Mouse (Mus musculus): ENCODE results near the gene Itgb6. TPM values are rescaled to one million over a fixed set of nuclear protein-coding genes. Genes with fewer than 3 reads are reported as not detected.

Gene Itgb6
- polyA plus RNA-seq, 1 experiment from 2014 or later: not detected

- ATAC-seq (ENCODE audit: low FRiP score, low TSS enrichment) (no peak), DNase-seq (no peak)
- H3K9ac ChIP-seq (replicated peaks; ENCODE audit: low read length): no peak overlapping the region
- no peaks in the 10 kb centered on the region for H3K36me3 ChIP-seq (ENCODE audit: control insufficient read depth, insufficient read depth, low read length)
- WGBS: 84% methylated on average over 10 of the region's 10 CpGs
- no peaks in the 10 kb centered on the region for H3K9me3 ChIP-seq (ENCODE audit: control insufficient read depth, low read length)
- H3K4me1 ChIP-seq (ENCODE audit: control insufficient read depth, insufficient read depth, low read length): no peaks in the 10 kb centered on the region
- no peak overlapping the region for H3K4me3 ChIP-seq (replicated peaks; ENCODE audit: low read depth, low read length)
- no peaks in the 10 kb centered on the region for H3K27me3 ChIP-seq (ENCODE audit: control insufficient read depth, insufficient read depth, low read length)
- H3K27ac ChIP-seq (replicated peaks; ENCODE audit: low read depth, low read length): no peak overlapping the region
- no peak overlapping the region for H3K4me2 ChIP-seq (ENCODE audit: low read length)
Measured at GRCm38 (mm10) chr2:60739389-60740137, 17.1 kb upstream of the Itgb6 start.

GRCm38 (mm10) chr2:60730929-60731328 lies 8.5 kb upstream of the Itgb6 start:
- 55% methylated on average over 6 of the region's 6 CpGs for WGBS
- H3K4me1 ChIP-seq (ENCODE audit: control insufficient read depth, insufficient read depth, low read length): no peaks in the 10 kb centered on the region
- no peaks in the 10 kb centered on the region for H3K27me3 ChIP-seq (ENCODE audit: control insufficient read depth, insufficient read depth, low read length)
- no peaks in the 10 kb centered on the region for H3K36me3 ChIP-seq (ENCODE audit: control insufficient read depth, insufficient read depth, low read length)
- H3K4me2 ChIP-seq (ENCODE audit: low read length): no peak overlapping the region
- no peak overlapping the region for H3K4me3 ChIP-seq (replicated peaks; ENCODE audit: low read depth, low read length)
- no peak overlapping the region for H3K9ac ChIP-seq (replicated peaks; ENCODE audit: low read length)
- ATAC-seq (ENCODE audit: low FRiP score, low TSS enrichment): no peak
- no peak overlapping the region for H3K27ac ChIP-seq (replicated peaks; ENCODE audit: low read depth, low read length)
- DNase-seq: no peak
- no peaks in the 10 kb centered on the region for H3K9me3 ChIP-seq (ENCODE audit: control insufficient read depth, low read length)

- Histone ChIP-seq H3K27me3 (ENCODE audit: control insufficient read depth, insufficient read depth, low read length) (no peaks in the 10 kb centered on the region), H3K9me3 (ENCODE audit: control insufficient read depth, low read length) (no peaks in the 10 kb centered on the region), H3K4me3 (replicated peaks; ENCODE audit: low read depth, low read length) (no peak overlapping the region), H3K9ac (replicated peaks; ENCODE audit: low read length) (no peak overlapping the region), H3K36me3 (ENCODE audit: control insufficient read depth, insufficient read depth, low read length) (no peaks in the 10 kb centered on the region), H3K27ac (replicated peaks; ENCODE audit: low read depth, low read length) (no peak overlapping the region), H3K4me1 (ENCODE audit: control insufficient read depth, insufficient read depth, low read length) (no peaks in the 10 kb centered on the region), H3K4me2 (ENCODE audit: low read length) (no peak overlapping the region)
- 11% methylated on average over 3 of the region's 3 CpGs for WGBS
- ATAC-seq (ENCODE audit: low FRiP score, low TSS enrichment): no peak
- DNase-seq: peak; percentile 31
Measured at GRCm38 (mm10) chr2:60730024-60730423, 7.6 kb upstream of the Itgb6 start.

GRCm38 (mm10) chr2:60728902-60729585 lies 6.6 kb upstream of the Itgb6 start:
- Histone ChIP-seq H3K9me3 (ENCODE audit: control insufficient read depth, low read length) (no peaks in the 10 kb centered on the region), H3K36me3 (ENCODE audit: control insufficient read depth, insufficient read depth, low read length) (no peaks in the 10 kb centered on the region), H3K27me3 (ENCODE audit: control insufficient read depth, insufficient read depth, low read length) (no peaks in the 10 kb centered on the region), H3K27ac (replicated peaks; ENCODE audit: low read depth, low read length) (no peak overlapping the region), H3K9ac (replicated peaks; ENCODE audit: low read length) (no peak overlapping the region), H3K4me3 (replicated peaks; ENCODE audit: low read depth, low read length) (no peak overlapping the region), H3K4me1 (ENCODE audit: control insufficient read depth, insufficient read depth, low read length) (no peaks in the 10 kb centered on the region), H3K4me2 (ENCODE audit: low read length) (no peak overlapping the region)
- ATAC-seq (ENCODE audit: low FRiP score, low TSS enrichment) (no peak), DNase-seq (no peak)
- 78% methylated on average over 10 of the region's 10 CpGs for WGBS

- Histone ChIP-seq H3K4me3 (replicated peaks; ENCODE audit: low read depth, low read length) (no peak overlapping the region), H3K4me1 (ENCODE audit: control insufficient read depth, insufficient read depth, low read length) (no peaks in the 10 kb centered on the region), H3K9ac (replicated peaks; ENCODE audit: low read length) (no peak overlapping the region), H3K27ac (replicated peaks; ENCODE audit: low read depth, low read length) (no peak overlapping the region), H3K4me2 (ENCODE audit: low read length) (no peak overlapping the region), H3K27me3 (ENCODE audit: control insufficient read depth, insufficient read depth, low read length) (no peaks in the 10 kb centered on the region), H3K9me3 (ENCODE audit: control insufficient read depth, low read length) (no peaks in the 10 kb centered on the region), H3K36me3 (ENCODE audit: control insufficient read depth, insufficient read depth, low read length) (no peaks in the 10 kb centered on the region)
- ATAC-seq (ENCODE audit: low FRiP score, low TSS enrichment): no peak
- DNase-seq: no peak
- 77% methylated on average over 2 of the region's 2 CpGs for WGBS
Measured at GRCm38 (mm10) chr2:60724660-60725059, 2.2 kb upstream of the Itgb6 start.

- WGBS: 95% methylated on average over 3 of the region's 3 CpGs
- Histone ChIP-seq H3K36me3 (ENCODE audit: control insufficient read depth, insufficient read depth, low read length) (no peaks in the 10 kb centered on the region), H3K4me3 (replicated peaks; ENCODE audit: low read depth, low read length) (no peak overlapping the region), H3K27ac (replicated peaks; ENCODE audit: low read depth, low read length) (no peak overlapping the region), H3K9ac (replicated peaks; ENCODE audit: low read length) (no peak overlapping the region), H3K4me1 (ENCODE audit: control insufficient read depth, insufficient read depth, low read length) (no peaks in the 10 kb centered on the region), H3K4me2 (ENCODE audit: low read length) (no peak overlapping the region), H3K27me3 (ENCODE audit: control insufficient read depth, insufficient read depth, low read length) (no peaks in the 10 kb centered on the region), H3K9me3 (ENCODE audit: control insufficient read depth, low read length) (no peaks in the 10 kb centered on the region)
- no peak for DNase-seq
- ATAC-seq (ENCODE audit: low FRiP score, low TSS enrichment): no peak
Measured at GRCm38 (mm10) chr2:60722967-60723366, 524 bp upstream of the Itgb6 start.

- Histone ChIP-seq H3K4me3 (replicated peaks; ENCODE audit: low read depth, low read length) (no peak overlapping the region), H3K36me3 (ENCODE audit: control insufficient read depth, insufficient read depth, low read length) (no peaks in the 10 kb centered on the region), H3K9me3 (ENCODE audit: control insufficient read depth, low read length) (no peaks in the 10 kb centered on the region), H3K27ac (replicated peaks; ENCODE audit: low read depth, low read length) (no peak overlapping the region), H3K27me3 (ENCODE audit: control insufficient read depth, insufficient read depth, low read length) (no peaks in the 10 kb centered on the region), H3K4me1 (ENCODE audit: control insufficient read depth, insufficient read depth, low read length) (no peaks in the 10 kb centered on the region), H3K9ac (replicated peaks; ENCODE audit: low read length) (no peak overlapping the region), H3K4me2 (ENCODE audit: low read length) (no peak overlapping the region)
- DNase-seq (peak; percentile 76), ATAC-seq (ENCODE audit: low FRiP score, low TSS enrichment) (no peak)
- WGBS: 29% methylated on average over 5 of the region's 5 CpGs
Measured at GRCm38 (mm10) chr2:60720906-60721305, 1.5 kb downstream of the Itgb6 start.

GRCm38 (mm10) chr2:60720205-60720604 lies 2.2 kb downstream of the Itgb6 start:
- no peaks in the 10 kb centered on the region for H3K36me3 ChIP-seq (ENCODE audit: control insufficient read depth, insufficient read depth, low read length)
- WGBS: 84% methylated on average over 8 of the region's 8 CpGs
- no peaks in the 10 kb centered on the region for H3K9me3 ChIP-seq (ENCODE audit: control insufficient read depth, low read length)
- no peak overlapping the region for H3K4me3 ChIP-seq (replicated peaks; ENCODE audit: low read depth, low read length)
- H3K4me2 ChIP-seq (ENCODE audit: low read length): no peak overlapping the region
- peaks cover 6% of the 10 kb centered on the region for H3K4me1 ChIP-seq (ENCODE audit: control insufficient read depth, insufficient read depth, low read length)
- no peak overlapping the region for H3K27ac ChIP-seq (replicated peaks; ENCODE audit: low read depth, low read length)
- H3K9ac ChIP-seq (replicated peaks; ENCODE audit: low read length): no peak overlapping the region
- ATAC-seq (ENCODE audit: low FRiP score, low TSS enrichment) (no peak), DNase-seq (no peak)
- no peaks in the 10 kb centered on the region for H3K27me3 ChIP-seq (ENCODE audit: control insufficient read depth, insufficient read depth, low read length)

GRCm38 (mm10) chr2:60717348-60717747 lies 5.1 kb downstream of the Itgb6 start:
- H3K4me2 ChIP-seq (ENCODE audit: low read length): no peak overlapping the region
- no peaks in the 10 kb centered on the region for H3K36me3 ChIP-seq (ENCODE audit: control insufficient read depth, insufficient read depth, low read length)
- no peak overlapping the region for H3K27ac ChIP-seq (replicated peaks; ENCODE audit: low read depth, low read length)
- H3K4me3 ChIP-seq (replicated peaks; ENCODE audit: low read depth, low read length): no peak overlapping the region
- H3K9me3 ChIP-seq (ENCODE audit: control insufficient read depth, low read length): no peaks in the 10 kb centered on the region
- no peaks in the 10 kb centered on the region for H3K27me3 ChIP-seq (ENCODE audit: control insufficient read depth, insufficient read depth, low read length)
- no peak overlapping the region for H3K9ac ChIP-seq (replicated peaks; ENCODE audit: low read length)
- no peak for ATAC-seq (ENCODE audit: low FRiP score, low TSS enrichment)
- peaks cover 20% of the 10 kb centered on the region for H3K4me1 ChIP-seq (ENCODE audit: control insufficient read depth, insufficient read depth, low read length)
- 80% methylated on average over 13 of the region's 13 CpGs for WGBS
- DNase-seq: peak; percentile 35
